Mouse (Mus musculus): ENCODE results near the gene Dab1. TPM values are rescaled to one million over a fixed set of nuclear protein-coding genes. Genes with fewer than 3 reads are reported as not detected.

The Dab1 gene
- polyA plus RNA-seq, 1 experiment from 2014 or later: 3.6 TPM

GRCm38 (mm10) chr4:103878841-103879240 is 259.7 kb downstream of the Dab1 start:
- WGBS: 90% methylated on average over 4 of the region's 4 CpGs
- Histone ChIP-seq H3K4me1 (no peaks in the 10 kb centered on the region), H3K36me3 (no peaks in the 10 kb centered on the region), H3K4me3 (no peak overlapping the region), H3K27ac (no peak overlapping the region), H3K9me3 (no peaks in the 10 kb centered on the region), H3K27me3 (ENCODE audit: insufficient read depth, poor library complexity, severe bottlenecking) (no peaks in the 10 kb centered on the region)
- DNase-seq (ENCODE audit: low spot score): no peak

GRCm38 (mm10) chr4:103881641-103882040 is 262.5 kb downstream of the Dab1 start:
- WGBS: 67% methylated on average over 3 of the region's 3 CpGs
- H3K9me3 ChIP-seq: no peaks in the 10 kb centered on the region
- H3K4me3 ChIP-seq: no peak overlapping the region
- no peaks in the 10 kb centered on the region for H3K4me1 ChIP-seq
- no peaks in the 10 kb centered on the region for H3K27me3 ChIP-seq (ENCODE audit: insufficient read depth, poor library complexity, severe bottlenecking)
- no peak for DNase-seq (ENCODE audit: low spot score)
- H3K36me3 ChIP-seq: no peaks in the 10 kb centered on the region
- no peak overlapping the region for H3K27ac ChIP-seq

DNA sequence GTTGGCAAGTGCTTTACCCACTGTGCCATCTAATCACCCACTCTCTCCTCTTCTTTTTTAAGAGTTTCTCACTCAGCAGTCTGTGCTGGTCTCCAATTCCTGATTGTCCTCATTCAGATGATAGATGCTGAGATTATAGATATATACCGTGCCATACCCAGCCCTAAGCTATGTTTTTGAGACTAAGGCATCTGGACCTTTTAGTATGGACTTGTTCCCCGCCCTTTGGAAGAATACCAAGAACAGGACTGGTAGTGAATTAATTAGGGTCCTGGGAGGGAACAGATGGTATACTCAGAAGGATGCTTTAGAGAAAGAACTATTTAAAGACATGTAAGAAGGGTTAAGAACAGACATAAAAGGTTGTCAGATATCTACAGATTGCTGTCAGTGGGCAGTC is 268.9 kb downstream of the Dab1 start:
- Histone ChIP-seq H3K9me3 (no peaks in the 10 kb centered on the region), H3K27ac (no peak overlapping the region), H3K4me3 (no peak overlapping the region), H3K4me1 (no peaks in the 10 kb centered on the region), H3K36me3 (no peaks in the 10 kb centered on the region), H3K27me3 (ENCODE audit: insufficient read depth, poor library complexity, severe bottlenecking) (no peaks in the 10 kb centered on the region)
- DNase-seq (ENCODE audit: low spot score): no peak
- 73% methylated on average over 2 of the region's 2 CpGs for WGBS

DNA sequence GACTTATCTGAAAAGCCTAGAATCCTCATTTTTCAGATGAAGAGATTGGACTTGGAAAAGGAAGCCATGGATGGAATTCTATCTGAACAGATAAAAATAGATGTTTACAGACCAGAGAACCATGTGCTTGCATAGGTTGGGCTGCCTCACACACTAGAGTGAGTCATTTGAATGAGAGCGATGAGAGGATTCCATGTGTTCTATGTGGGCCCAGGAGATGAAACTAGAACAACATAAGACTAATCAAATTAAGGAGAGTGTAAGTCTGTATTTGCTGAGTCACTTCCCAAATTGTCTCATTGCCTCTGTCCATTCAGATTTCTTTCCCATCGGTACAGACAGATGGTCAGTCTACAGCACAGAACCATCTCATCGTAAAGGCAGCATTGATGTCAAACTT is 270.0 kb downstream of the Dab1 start:
- DNase-seq (ENCODE audit: low spot score): no peak
- Histone ChIP-seq H3K9me3 (no peaks in the 10 kb centered on the region), H3K4me1 (no peaks in the 10 kb centered on the region), H3K36me3 (no peaks in the 10 kb centered on the region), H3K27me3 (ENCODE audit: insufficient read depth, poor library complexity, severe bottlenecking) (no peaks in the 10 kb centered on the region), H3K27ac (no peak overlapping the region), H3K4me3 (no peak overlapping the region)
- WGBS: 90% methylated on average over 3 of the region's 3 CpGs

GRCm38 (mm10) chr4:103896806-103897205 is 277.6 kb downstream of the Dab1 start:
- 74% methylated on average over 4 of the region's 4 CpGs for WGBS
- Histone ChIP-seq H3K4me1 (no peaks in the 10 kb centered on the region), H3K36me3 (no peaks in the 10 kb centered on the region), H3K27me3 (ENCODE audit: insufficient read depth, poor library complexity, severe bottlenecking) (no peaks in the 10 kb centered on the region), H3K4me3 (no peak overlapping the region), H3K27ac (no peak overlapping the region), H3K9me3 (no peaks in the 10 kb centered on the region)
- no peak for DNase-seq (ENCODE audit: low spot score)

- Histone ChIP-seq H3K27me3 (ENCODE audit: insufficient read depth, poor library complexity, severe bottlenecking) (no peaks in the 10 kb centered on the region), H3K4me3 (no peak overlapping the region), H3K4me1 (no peaks in the 10 kb centered on the region), H3K36me3 (no peaks in the 10 kb centered on the region), H3K9me3 (no peaks in the 10 kb centered on the region), H3K27ac (no peak overlapping the region)
- WGBS: 75% methylated on average over 6 of the region's 6 CpGs
- no peak for DNase-seq (ENCODE audit: low spot score)
Measured at GRCm38 (mm10) chr4:103897702-103898101, 278.5 kb downstream of the Dab1 start.

GRCm38 (mm10) chr4:103911441-103911840 is 292.3 kb downstream of the Dab1 start:
- Histone ChIP-seq H3K27me3 (ENCODE audit: insufficient read depth, poor library complexity, severe bottlenecking) (no peaks in the 10 kb centered on the region), H3K9me3 (no peaks in the 10 kb centered on the region; the same call in 1 of the 2 replicates), H3K4me1 (no peaks in the 10 kb centered on the region), H3K27ac (no peak overlapping the region), H3K4me3 (no peak overlapping the region), H3K36me3 (no peaks in the 10 kb centered on the region)
- WGBS: 79% methylated on average over 4 of the region's 4 CpGs
- no peak for DNase-seq (ENCODE audit: low spot score)

GRCm38 (mm10) chr4:103912071-103912470 is 292.9 kb downstream of the Dab1 start:
- WGBS: 79% methylated on average over 6 of the region's 6 CpGs
- Histone ChIP-seq H3K4me3 (no peak overlapping the region), H3K27ac (no peak overlapping the region), H3K9me3 (no peaks in the 10 kb centered on the region; the same call in 1 of the 2 replicates), H3K27me3 (ENCODE audit: insufficient read depth, poor library complexity, severe bottlenecking) (no peaks in the 10 kb centered on the region), H3K4me1 (no peaks in the 10 kb centered on the region), H3K36me3 (no peaks in the 10 kb centered on the region)
- DNase-seq (ENCODE audit: low spot score): no peak

DNA sequence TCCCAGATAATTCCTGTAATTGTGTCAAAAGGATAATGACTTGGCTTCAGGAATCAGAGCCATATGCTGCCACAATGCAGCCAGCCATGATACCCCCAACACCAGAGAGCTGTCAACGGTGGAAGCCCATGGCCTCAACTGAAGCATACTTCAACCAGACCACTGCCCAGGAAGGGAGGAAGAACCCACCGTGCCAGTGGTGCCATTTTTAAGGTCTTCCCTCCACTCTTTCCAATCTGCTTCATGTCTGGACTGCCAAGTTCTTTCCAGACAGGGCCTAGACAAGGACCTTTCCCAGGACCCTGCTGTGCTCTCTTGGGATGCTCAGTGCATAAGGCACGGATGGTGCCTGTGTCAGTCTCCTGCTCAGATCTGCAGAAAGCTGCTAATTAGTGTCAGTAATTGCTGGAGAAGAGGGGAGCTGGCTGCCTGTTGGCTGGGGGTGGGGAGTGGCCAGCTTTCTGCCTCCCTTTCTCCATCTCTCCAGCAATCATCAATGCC is 303.3 kb downstream of the Dab1 start:
- Histone ChIP-seq H3K27ac (no peak overlapping the region), H3K36me3 (no peaks in the 10 kb centered on the region), H3K27me3 (ENCODE audit: insufficient read depth, poor library complexity, severe bottlenecking) (no peaks in the 10 kb centered on the region), H3K4me1 (no peaks in the 10 kb centered on the region), H3K4me3 (no peak overlapping the region), H3K9me3 (no peaks in the 10 kb centered on the region)
- WGBS: 69% methylated on average over 3 of the region's 3 CpGs
- no peak for DNase-seq (ENCODE audit: low spot score)

DNA sequence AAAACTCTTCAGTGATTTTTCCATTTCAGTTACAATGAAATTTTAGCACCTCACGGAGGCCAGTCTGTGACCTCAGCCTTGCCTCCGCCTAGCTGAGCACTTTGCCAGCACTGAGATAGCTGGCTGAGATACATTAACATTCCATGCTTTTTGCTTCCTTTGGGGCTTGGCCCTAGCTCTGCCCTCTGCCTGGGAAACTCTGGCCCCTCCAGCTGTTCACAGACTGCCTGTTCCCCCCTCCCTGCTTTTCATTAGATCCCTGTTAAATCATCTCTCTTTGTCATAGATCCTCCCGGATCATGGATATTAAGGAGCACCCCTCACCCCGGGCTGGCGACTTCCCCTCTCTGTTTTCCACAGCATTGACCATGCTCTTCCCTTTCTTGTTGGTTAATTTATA is 307.5 kb downstream of the Dab1 start:
- H3K4me1 ChIP-seq: no peaks in the 10 kb centered on the region
- H3K36me3 ChIP-seq: no peaks in the 10 kb centered on the region
- no peak for DNase-seq (ENCODE audit: low spot score)
- no peak overlapping the region for H3K27ac ChIP-seq
- WGBS: 56% methylated on average over 5 of the region's 5 CpGs
- no peaks in the 10 kb centered on the region for H3K9me3 ChIP-seq
- no peaks in the 10 kb centered on the region for H3K27me3 ChIP-seq (ENCODE audit: insufficient read depth, poor library complexity, severe bottlenecking)
- no peak overlapping the region for H3K4me3 ChIP-seq

DNA sequence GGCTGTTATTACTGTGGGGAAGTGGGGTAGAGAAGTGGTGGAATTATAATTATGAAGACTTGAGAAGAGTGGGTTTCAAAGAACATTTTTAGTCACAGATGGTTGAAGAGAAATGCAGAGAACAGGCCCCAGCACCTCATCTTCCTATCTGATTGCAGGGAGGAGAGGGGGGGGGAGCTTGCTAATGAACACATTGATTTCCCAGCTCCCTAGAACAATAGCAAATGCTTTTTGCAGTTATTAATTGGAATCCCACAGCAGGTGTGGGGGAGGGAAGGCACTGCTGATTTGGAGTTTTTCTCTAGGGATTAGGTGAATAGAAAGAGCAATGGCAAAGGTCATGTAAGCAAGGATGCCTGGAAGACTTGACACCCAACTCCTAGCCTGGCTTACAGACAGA is 310.5 kb downstream of the Dab1 start:
- DNase-seq (ENCODE audit: low spot score): no peak
- Histone ChIP-seq H3K27ac (no peak overlapping the region), H3K9me3 (no peaks in the 10 kb centered on the region), H3K36me3 (no peaks in the 10 kb centered on the region), H3K4me3 (no peak overlapping the region), H3K4me1 (no peaks in the 10 kb centered on the region), H3K27me3 (ENCODE audit: insufficient read depth, poor library complexity, severe bottlenecking) (no peaks in the 10 kb centered on the region)

DNA sequence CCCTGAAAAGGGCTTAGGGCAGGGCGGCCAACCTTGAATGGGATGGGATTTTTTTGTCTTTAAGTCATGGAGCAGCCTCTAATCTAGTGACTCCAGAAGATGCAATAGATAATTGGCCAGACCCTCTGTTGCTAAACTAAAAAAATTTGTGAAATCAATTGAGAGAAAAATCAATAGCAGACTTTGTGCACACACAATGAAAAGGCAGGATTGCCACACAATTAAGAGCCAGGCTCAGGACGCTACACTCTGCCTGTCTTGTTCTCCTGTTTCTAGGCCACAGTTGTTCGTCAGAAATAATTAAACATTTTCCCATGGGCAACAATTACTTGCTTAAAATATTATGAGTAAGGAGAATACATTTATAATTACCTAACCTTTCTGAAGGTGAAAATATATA is 315.2 kb downstream of the Dab1 start:
- no peak for DNase-seq (ENCODE audit: low spot score)
- Histone ChIP-seq H3K9me3 (no peaks in the 10 kb centered on the region), H3K36me3 (no peaks in the 10 kb centered on the region), H3K27ac (no peak overlapping the region), H3K27me3 (ENCODE audit: insufficient read depth, poor library complexity, severe bottlenecking) (no peaks in the 10 kb centered on the region), H3K4me3 (no peak overlapping the region), H3K4me1 (no peaks in the 10 kb centered on the region)
- 83% methylated on average over 3 of the region's 3 CpGs for WGBS

GRCm38 (mm10) chr4:103948255-103948654 is 329.1 kb downstream of the Dab1 start:
- H3K27me3 ChIP-seq (ENCODE audit: insufficient read depth, poor library complexity, severe bottlenecking): no peaks in the 10 kb centered on the region; the same call in 1 of the 2 replicates
- no peak overlapping the region for H3K4me3 ChIP-seq
- no peaks in the 10 kb centered on the region for H3K36me3 ChIP-seq
- 72% methylated on average over 3 of the region's 3 CpGs for WGBS
- no peaks in the 10 kb centered on the region for H3K9me3 ChIP-seq
- no peak for DNase-seq (ENCODE audit: low spot score)
- no peaks in the 10 kb centered on the region for H3K4me1 ChIP-seq
- no peak overlapping the region for H3K27ac ChIP-seq

DNA sequence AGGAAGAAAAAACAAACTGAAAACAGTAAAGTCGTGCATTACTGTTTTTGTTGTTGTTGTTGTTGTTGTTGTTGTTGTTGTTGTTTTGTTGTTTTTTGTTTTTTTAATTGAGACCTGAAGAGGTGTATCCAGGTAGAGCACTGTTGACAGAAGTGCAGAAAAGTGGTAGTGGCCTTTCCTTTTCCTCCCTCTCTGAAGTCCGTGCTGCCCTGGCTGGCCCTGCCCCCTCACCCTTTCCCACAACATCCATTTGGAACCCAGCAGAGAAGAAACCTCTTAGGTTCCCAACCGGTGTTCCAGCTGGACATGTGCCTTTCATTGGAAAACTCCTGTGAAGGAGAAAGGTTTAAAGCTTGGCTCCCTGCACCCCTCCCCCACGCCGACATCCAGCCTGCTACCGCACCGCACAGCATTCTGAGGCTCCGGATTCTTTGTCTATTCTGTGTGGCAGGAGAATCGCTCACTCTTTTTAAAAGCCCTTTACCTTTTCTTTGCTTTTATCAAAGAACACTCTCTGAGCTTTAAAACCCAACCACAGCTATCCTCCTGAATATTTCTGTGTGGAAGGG is 334.6 kb downstream of the Dab1 start:
- no peaks in the 10 kb centered on the region; the same call in 1 of the 2 replicates for H3K27me3 ChIP-seq (ENCODE audit: insufficient read depth, poor library complexity, severe bottlenecking)
- no peaks in the 10 kb centered on the region for H3K9me3 ChIP-seq
- no peaks in the 10 kb centered on the region for H3K4me1 ChIP-seq
- no peaks in the 10 kb centered on the region for H3K36me3 ChIP-seq
- DNase-seq (ENCODE audit: low spot score): no peak
- 48% methylated on average over 9 of the region's 9 CpGs for WGBS
- no peak overlapping the region for H3K27ac ChIP-seq
- no peak overlapping the region for H3K4me3 ChIP-seq

Data from heart, embryonic 10.5 days (tissue).